Mouse (Mus musculus): ENCODE measurements around the gene Defa28.
"Not testable (repeated sequence)": the region's sequence is repeated elsewhere in the genome, so short reads cannot be mapped to it uniquely, and the experiment has no call there.

The Defa28 gene

GRCm38 (mm10) chr8:21582706-21583105 is at the start of gene Defa28:
TSS of gene Defa28 (plus strand) at chr8:21583006.
- not testable (repeated sequence) for DNase-seq (ENCODE audit: low spot score)

- DNase-seq (ENCODE audit: low spot score), result not testable (repeated sequence)
Observed at GRCm38 (mm10) chr8:21565086-21565485, 17.7 kb upstream of the Defa28 start, which contains the start of gene Defa37. TSS of gene Defa37 (plus strand) at chr8:21565386.

- not testable (repeated sequence) for DNase-seq (ENCODE audit: low spot score)
Observed at GRCm38 (mm10) chr8:21594408-21594807, 11.6 kb downstream of the Defa28 start, which contains the start of gene Gm7861. TSS of gene Gm7861 (minus strand) at chr8:21594508.

GRCm38 (mm10) chr8:21617883-21618282 is 35.1 kb downstream of the Defa28 start, which contains the start of gene Defa26:
TSS of gene Defa26 (plus strand) at chr8:21618183.
- not testable (repeated sequence) for DNase-seq (ENCODE audit: low spot score)

Data from retina, embryonic 14.5 days (tissue).